Mouse (Mus musculus) embryonic fibroblast, embryonic 13.5 days (primary cell): ENCODE data around the gene Slc6a17.

Experiments used
- CTCF ChIP-seq: IDR thresholded peaks from 2 replicates; pipeline ENCODE4 v1.5.1; 2011; ENCODE audit warnings: mild to moderate bottlenecking, control low read depth, low read length, moderate library complexity, borderline replicate concordance; ENCODE audit not compliant: insufficient read depth
- POLR2A ChIP-seq: IDR thresholded peaks from 2 replicates; pipeline ENCODE4 v1.6.1; 2011; ENCODE audit warnings: low read depth, mild to moderate bottlenecking, control low read depth, low read length, moderate library complexity

DNA sequence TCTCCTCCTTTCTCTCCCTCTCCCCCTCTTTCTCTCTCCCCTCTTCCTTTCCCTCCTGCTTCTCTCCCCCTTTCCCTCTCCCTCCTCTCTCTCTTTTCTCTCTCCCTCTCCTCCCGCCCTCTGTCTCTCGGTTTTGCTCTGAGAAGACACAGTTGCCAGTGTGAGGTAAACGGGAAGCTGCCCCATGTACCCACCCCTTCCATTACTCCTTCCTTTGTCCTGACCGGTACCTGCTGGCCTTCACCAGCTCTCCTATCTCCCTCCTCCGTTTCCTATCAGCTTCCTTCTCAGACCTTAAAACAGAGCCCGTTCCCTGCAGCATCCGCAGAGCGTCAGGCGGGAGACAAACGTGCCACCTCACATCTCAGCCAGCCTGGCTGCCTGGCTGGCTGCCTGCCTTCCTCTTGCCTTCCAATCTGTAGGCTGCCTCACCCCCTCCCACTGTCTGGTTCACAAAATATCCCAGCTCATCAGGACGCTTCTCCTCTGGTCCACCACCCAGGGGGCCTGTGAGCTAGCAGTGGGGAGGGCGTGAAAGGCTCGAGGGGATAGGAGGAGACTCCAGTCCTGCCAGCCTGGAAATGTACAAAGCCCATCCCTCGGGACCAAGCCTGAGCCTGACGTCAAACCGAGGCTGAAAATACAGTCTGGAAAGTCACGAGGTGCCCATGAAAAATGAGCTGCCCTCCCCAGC, 19.1 kb upstream of the Slc6a17 start:
- TF ChIP-seq CTCF (no peak), POLR2A (no peak; the same call in 1 of the 2 replicates)
